Mouse (Mus musculus) monocyte, adult 5-6 weeks (primary cell): ENCODE data around the gene Wdr93. TPM values are rescaled to one million over a fixed set of nuclear protein-coding genes. Genes with fewer than 3 reads are reported as not detected.

ENCODE experiments used
- ATAC-seq: fragments of 153-309, 156-312 bp; replicated peaks from 2 replicates; pipeline ENCODE4 v1.8.0; 2017; ENCODE audit warnings: mild to moderate bottlenecking; ENCODE audit not compliant: low TSS enrichment, insufficient number of reproducible peaks, severe bottlenecking, poor library complexity, low FRiP score
- total RNA-seq: library from RNA; stranded (forward); fragments of 200-1000, 200-491, 200-594 nt; gene quantifications from 3 replicates; pipeline ENCODE4 v1.2.3, GENCODE M21; 2017

Gene Wdr93
- total RNA-seq, 1 experiment from 2014 or later, result not detected

- no peak; the same call in 1 of the 2 replicates for ATAC-seq
Measured at GRCm38 (mm10) chr7:79792635-79793421, 49.9 kb downstream of the Wdr93 start.

- no peak for ATAC-seq
Measured at GRCm38 (mm10) chr7:79793688-79794087, 50.7 kb downstream of the Wdr93 start, which contains the start of gene Mesp1. Gene Mesp1 (minus strand): TSS chr7:79793788.

GRCm38 (mm10) chr7:79798606-79799005 is 55.6 kb downstream of the Wdr93 start:
- no peak for ATAC-seq

GRCm38 (mm10) chr7:79799048-79799447 is 56.1 kb downstream of the Wdr93 start:
- ATAC-seq, result 0 out of 2 replicates have a peak, but pooled peaks have one; percentile 36

DNA sequence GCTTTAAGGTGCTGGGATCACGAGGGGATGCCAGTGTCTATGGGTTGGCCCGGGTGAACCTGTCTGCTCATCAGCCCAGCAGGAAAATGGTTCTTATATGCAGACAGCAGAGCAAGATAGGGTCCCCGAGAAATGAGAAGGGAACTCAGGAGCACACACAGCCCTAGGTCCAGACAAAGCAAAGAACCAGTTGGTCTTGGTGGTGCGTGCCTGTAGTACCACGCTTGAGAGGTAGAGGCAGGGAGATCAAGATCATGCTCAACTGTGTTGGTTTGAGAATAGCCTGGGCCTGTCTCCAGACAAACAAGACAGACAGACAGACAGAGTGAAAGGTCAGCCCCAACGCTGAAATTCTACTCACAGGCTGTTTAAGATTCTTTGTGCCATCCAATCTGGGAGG is 56.5 kb downstream of the Wdr93 start:
- ATAC-seq, result no peak

DNA sequence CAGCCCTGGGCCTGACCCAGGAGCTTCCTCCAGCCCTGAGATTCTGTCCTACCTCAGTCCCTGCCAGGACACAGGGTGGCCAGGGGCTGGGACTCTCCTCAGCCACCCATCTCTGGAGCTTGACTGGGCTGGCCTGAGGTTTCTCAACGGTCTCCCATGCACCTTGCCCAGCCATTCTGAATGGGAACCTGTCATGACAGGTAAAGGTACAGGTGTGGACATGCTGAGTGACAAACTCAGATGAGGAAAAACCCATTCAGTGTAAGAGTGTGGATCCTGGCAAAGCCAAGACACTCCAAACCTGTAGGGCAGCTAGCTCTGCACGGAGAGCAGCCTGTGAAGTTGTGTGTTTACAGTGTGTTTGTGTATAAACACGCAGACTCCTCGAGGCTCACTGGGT is 57.4 kb downstream of the Wdr93 start:
- no peak for ATAC-seq

GRCm38 (mm10) chr7:79801391-79801790 is 58.4 kb downstream of the Wdr93 start:
- no peak for ATAC-seq

GRCm38 (mm10) chr7:79802037-79802436 is 59.1 kb downstream of the Wdr93 start:
- no peak for ATAC-seq

- ATAC-seq, result no peak
Measured at GRCm38 (mm10) chr7:79803887-79804286, 60.9 kb downstream of the Wdr93 start.

GRCm38 (mm10) chr7:79808561-79808960 is 65.6 kb downstream of the Wdr93 start:
- no peak for ATAC-seq

DNA sequence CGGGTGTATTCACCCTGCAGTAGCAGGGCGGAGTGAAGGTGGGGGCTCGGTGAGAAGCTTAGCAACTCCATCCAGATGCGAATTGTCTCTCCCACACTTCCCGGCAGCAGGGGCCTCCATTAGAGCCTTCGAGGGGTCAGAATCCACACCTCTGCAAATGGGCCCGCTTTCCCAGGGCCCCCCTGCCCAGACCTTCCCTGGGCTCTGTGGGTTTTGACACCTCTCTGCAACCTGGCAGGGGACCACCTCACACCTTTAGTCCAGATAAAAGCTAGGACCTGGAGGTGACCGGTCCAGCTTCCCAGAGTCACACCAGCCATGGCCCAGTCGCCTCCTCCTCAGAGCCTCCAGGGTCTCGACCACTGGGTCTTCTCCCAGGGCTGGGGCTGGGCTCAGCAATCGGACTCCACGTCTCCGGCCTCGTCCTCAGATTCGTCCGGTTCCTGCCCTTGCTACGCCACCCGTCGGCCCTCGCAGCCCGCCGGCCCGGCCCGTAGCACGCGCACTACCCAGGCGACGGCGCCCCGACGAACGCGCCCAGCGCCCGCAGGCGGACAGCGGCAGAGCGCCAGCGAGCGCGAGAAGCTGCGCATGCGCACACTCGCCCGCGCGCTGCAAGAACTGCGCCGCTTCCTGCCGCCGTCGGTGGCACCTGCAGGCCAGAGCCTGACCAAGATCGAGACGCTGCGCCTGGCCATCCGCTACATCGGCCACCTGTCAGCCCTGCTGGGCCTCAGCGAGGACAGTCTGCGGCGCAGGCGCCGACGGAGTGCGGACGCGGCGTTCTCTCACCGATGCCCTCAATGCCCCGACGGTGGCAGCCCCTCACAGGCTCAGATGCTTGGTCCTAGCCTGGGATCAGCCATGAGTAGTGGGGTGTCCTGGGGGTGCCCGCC is 67.9 kb downstream of the Wdr93 start, which contains the start of gene Mesp2:
TSS of gene Mesp2 (plus strand) at position 117 of the 896 bp plus-strand sequence.
- 0 out of 2 replicates have a peak, but pooled peaks have one; percentile 18 for ATAC-seq

DNA sequence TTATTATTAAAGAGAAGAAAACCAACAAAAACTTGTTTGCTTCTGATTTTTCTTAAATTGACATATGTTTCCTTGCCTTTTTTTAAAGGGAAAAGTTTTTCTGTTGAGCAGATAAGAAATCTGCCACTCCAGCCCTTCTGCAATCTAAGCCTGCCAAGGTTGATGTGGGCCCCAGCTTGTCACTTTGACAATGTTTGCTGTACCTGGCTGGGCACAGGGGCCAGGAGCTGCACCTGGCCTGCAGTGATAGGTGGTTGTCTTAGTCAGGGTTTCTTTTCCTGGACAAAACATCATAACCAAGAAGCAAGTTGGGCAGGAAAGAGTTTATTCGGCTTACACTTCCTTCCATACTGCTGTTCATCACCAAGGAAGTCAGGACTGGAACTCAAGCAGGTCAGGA is 70.4 kb downstream of the Wdr93 start:
- no peak for ATAC-seq

DNA sequence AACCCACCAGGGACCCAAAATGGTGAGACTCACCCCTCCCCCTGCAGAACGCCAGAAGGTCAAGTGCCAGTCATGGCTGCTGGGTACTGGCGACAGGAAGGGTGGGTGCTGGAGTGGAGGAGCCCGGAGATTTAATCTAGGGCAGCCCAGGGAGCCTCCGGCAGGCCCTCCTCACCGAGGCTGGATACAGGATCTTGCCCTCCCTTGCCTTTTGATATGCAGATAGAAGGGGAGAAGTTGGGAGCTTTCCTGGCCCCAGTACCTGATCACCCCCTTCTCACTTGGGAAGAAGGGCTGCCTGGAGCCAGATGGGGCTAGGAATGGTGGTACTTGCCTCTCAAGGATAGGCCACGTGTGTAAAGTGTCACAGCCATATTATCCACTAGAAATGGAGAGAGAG is 75.4 kb downstream of the Wdr93 start:
- ATAC-seq, result no peak

- ATAC-seq, result no peak
Measured at GRCm38 (mm10) chr7:79819515-79819914, 76.6 kb downstream of the Wdr93 start.

DNA sequence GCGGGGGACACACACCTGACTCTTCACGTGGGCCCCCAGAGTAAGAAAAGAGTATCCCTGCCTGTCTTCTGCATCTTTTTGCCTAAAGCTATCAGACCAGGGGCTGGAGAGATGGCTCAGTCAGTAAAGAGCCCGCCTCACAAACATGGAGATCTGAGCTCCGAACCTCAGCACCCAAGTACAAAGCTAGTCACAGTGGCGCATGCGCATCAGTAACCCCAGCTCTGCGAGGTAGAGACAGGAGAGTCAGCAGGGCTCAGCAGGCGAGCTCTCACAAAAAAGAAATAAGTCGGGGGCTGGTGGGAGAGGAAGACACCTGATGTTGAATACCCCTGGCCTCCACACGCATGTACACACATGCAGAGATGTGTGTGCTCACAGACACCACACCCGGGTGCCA is 77.0 kb downstream of the Wdr93 start:
- ATAC-seq, result no peak

DNA sequence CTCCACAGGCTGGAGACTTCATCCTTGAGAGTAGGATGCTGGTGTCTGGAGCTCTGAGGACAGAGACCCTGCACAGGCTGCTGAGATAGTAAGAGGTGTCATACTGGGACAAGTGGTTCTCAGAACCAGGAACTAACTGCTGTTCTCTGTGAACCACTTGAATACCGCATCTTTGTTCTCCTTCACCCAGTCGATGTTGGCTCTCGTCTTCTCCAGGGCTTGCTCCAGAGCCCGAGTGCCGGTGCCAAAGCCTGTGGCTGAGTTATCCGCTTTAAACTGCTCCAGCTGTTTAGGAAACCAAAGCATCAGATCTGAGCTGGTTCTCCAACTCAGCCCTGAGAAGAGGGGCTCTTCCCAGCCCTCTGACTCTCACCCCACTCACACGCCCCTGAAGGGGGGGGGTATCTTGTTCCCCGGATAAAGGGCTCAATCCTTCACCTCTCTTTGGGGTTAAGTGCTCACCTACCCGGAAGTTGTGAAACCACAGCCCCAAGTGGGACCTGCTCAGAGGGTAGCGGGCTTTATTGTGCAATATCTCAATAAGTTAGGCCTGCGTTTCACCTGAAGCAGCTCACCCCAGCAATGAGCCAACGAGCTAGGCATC is 79.2 kb downstream of the Wdr93 start:
- no peak for ATAC-seq

GRCm38 (mm10) chr7:79828341-79828740 is 85.4 kb downstream of the Wdr93 start:
- ATAC-seq, result no peak

DNA sequence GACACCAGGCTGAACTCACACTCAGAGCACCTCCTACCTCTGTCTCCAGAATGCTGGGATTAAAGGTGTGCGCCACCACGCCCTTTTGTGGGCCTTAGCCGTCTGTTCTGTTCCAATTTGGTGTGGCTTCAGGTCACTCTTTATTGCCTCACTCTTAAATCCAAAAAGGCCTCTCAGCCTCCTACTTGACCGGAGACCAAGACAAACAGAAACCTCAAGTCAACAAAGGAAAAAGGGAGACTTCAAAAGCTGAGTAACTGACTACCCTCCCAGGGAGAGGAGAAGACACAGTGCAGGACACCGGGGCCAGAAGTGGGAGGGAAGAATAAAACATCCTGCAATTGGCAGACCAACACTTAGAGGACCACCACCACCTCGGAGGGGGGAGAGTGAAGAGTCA is 88.2 kb downstream of the Wdr93 start:
- ATAC-seq, result no peak

GRCm38 (mm10) chr7:79831585-79831984 is 88.6 kb downstream of the Wdr93 start:
- no peak for ATAC-seq
